Comparison of ENCODE assay signal across 1 mouse cellular context in genomic region chr10:128457676-128458075, GRCm38 (mm10).
TF ChIP-seq lines count a peak whose summit lies in the region.

No protein-coding gene starts in this region.

TF ChIP-seq in myocyte, 11 proteins besides CTCF, POLR2A, EP300 and RAD21:
- no peak for TF ChIP-seq SRF (IDR thresholded peaks at IDR 0.05; ENCODE audit: control insufficient read depth, insufficient read length, low read depth)
- TF ChIP-seq CEBPB (IDR thresholded peaks at IDR 0.05; ENCODE audit: insufficient read depth, poor library complexity, severe bottlenecking) = no peak
- TF ChIP-seq MYOD1 (IDR thresholded peaks at IDR 0.05; ENCODE audit: control insufficient read depth in 1 of 3, insufficient read length in 2 of 3, low read depth in 2 of 3) = no peak
- no peak for TF ChIP-seq TCF3 (IDR thresholded peaks at IDR 0.05; ENCODE audit: insufficient read length, low read depth)
- no peak for TF ChIP-seq POLR2AphosphoS2 (IDR thresholded peaks at IDR 0.05; ENCODE audit: insufficient read length, low read depth)
- no peak for TF ChIP-seq REST (IDR thresholded peaks at IDR 0.05; ENCODE audit: insufficient read depth, insufficient read length)
- no peak for TF ChIP-seq USF1 (IDR thresholded peaks at IDR 0.05; ENCODE audit: low read depth)
- TF ChIP-seq TCF12 (IDR thresholded peaks at IDR 0.05; ENCODE audit: insufficient read depth, poor library complexity, severe bottlenecking) = no peak
- TF ChIP-seq MYOG (IDR thresholded peaks at IDR 0.05; ENCODE audit: control insufficient read depth in 1 of 3, insufficient read depth in 1 of 3, insufficient read length in 2 of 3, low read depth in 2 of 3) = no peak
- TF ChIP-seq MAX (IDR thresholded peaks at IDR 0.05; ENCODE audit: low read depth) = no peak
- no peak for TF ChIP-seq E2F4 (IDR thresholded peaks at IDR 0.05; ENCODE audit: insufficient read depth)
TF ChIP-seq in myocyte: peak in this region for 0.
